Mouse (Mus musculus) hindbrain, postnatal 0 days (tissue): ENCODE data around the gene Slc5a6. TPM values are rescaled to one million over a fixed set of nuclear protein-coding genes. Genes with fewer than 3 reads are reported as not detected.
"Not testable (repeated sequence)": the region's sequence is repeated elsewhere in the genome, so short reads cannot be mapped to it uniquely, and the experiment has no call there.

ENCODE experiments used
- ATAC-seq: fragments of 200-750 bp; cut with Nextera tagmentation; 2 replicates; pipeline ENCODE4 v1.8.0; 2017; ENCODE audit warnings: mild to moderate bottlenecking, moderate TSS enrichment, moderate library complexity
- DNase-seq: peaks from one replicate; pipeline ENCODE4 v3.0.0-alpha.2; 2015; ENCODE audit warnings: low spot score
- H3K27ac ChIP-seq: fragments of 300-500 bp; sonication (generic); 2 replicates; pipeline ENCODE4 v1.5.1; 2014; ENCODE audit warnings: mild to moderate bottlenecking
- H3K27me3 ChIP-seq: fragments of 300-500 bp; sonication (generic); 2 replicates; pipeline ENCODE4 v1.6.1; 2014; ENCODE audit warnings: low read length, mixed read lengths; ENCODE audit not compliant: insufficient read depth
- H3K36me3 ChIP-seq: fragments of 300-500 bp; sonication (generic); 2 replicates; pipeline ENCODE4 v1.6.1; 2014; ENCODE audit warnings: low read length, mixed read lengths; ENCODE audit not compliant: insufficient read depth
- H3K4me1 ChIP-seq: fragments of 300-500 bp; sonication (generic); 2 replicates; pipeline ENCODE4 v1.6.1; 2014; ENCODE audit warnings: antibody characterized with exemption, low read length, mixed read lengths; ENCODE audit not compliant: insufficient read depth
- H3K4me2 ChIP-seq: fragments of 300-500 bp; sonication (generic); 2 replicates; pipeline ENCODE4 v1.6.1; 2014; ENCODE audit warnings: low read depth, mild to moderate bottlenecking, low read length, moderate library complexity, mixed read lengths
- H3K4me3 ChIP-seq: fragments of 300-500 bp; sonication (generic); 2 replicates; pipeline ENCODE4 v1.5.1; 2014; ENCODE audit warnings: low read length
- H3K9ac ChIP-seq: fragments of 300-500 bp; sonication (generic); replicated peaks from 2 replicates; pipeline ENCODE4 v1.6.1; 2014; ENCODE audit warnings: mild to moderate bottlenecking, low read length, moderate library complexity, mixed read lengths
- H3K9me3 ChIP-seq: fragments of 300-500 bp; sonication (generic); 2 replicates; pipeline ENCODE4 v1.6.1; 2016; ENCODE audit warnings: low read length, mixed read lengths
- CTCF ChIP-seq: IDR thresholded peaks from 2 replicates; pipeline ENCODE4 v1.5.1; 2016; ENCODE audit warnings: antibody characterized with exemption, control low read depth, low read depth
- WGBS: fragments of 180-500 bp; shearing (Covaris S2); extraction: QIAGEN DNeasy Blood & Tissue Kit; methylation state at CpG from one replicate; pipeline ENCODE4 v1.1.7; 2014; 5-methylcytosine and 5-hydroxymethylcytosine counted together
- polyA plus RNA-seq: library from polyadenylated mRNA; unstranded; fragments of >200 nt; fragmentation: Nextera tagmentation; extraction: Ambion mirVana; gene quantifications from 2 replicates; pipeline ENCODE4 v1.2.1, GENCODE M21; 2015
- total RNA-seq: library from RNA; depleted of rRNA; stranded (reverse); fragments of >200 nt; gene quantifications from 2 replicates; pipeline ENCODE4 v1.2.3, GENCODE M21; 2014

Slc5a6 gene
- total and polyA plus RNA-seq, 2 experiments from 2014 or later = 33.7 to 46.7 TPM

- WGBS = 97% methylated on average over 3 of the region's 3 CpGs
- no peak for TF ChIP-seq CTCF
- H3K36me3 ChIP-seq = peaks cover 77% of the 10 kb centered on the region
These were observed 21.1 kb upstream of the Slc5a6 start for GRCm38 (mm10) chr5:31069810-31070209.

GRCm38 (mm10) chr5:31055216-31056140 is 6.8 kb upstream of the Slc5a6 start:
- H3K4me1 ChIP-seq = peaks cover 9% of the 10 kb centered on the region; the same call in 1 of the 2 replicates
- no peak for TF ChIP-seq CTCF
- H3K27ac ChIP-seq = peak overlapping the region; percentile 64; the same call in 1 of the 2 replicates
- peak overlapping the region; percentile 65 for H3K9ac ChIP-seq
- H3K4me3 ChIP-seq = peak overlapping the region; percentile 62
- peak overlapping the region; percentile 97 for H3K4me2 ChIP-seq
- H3K27me3 ChIP-seq = no peaks in the 10 kb centered on the region
- ATAC-seq (no peak; the same call in 1 of the 2 replicates), DNase-seq (peak; percentile 12)
- H3K9me3 ChIP-seq = no peaks in the 10 kb centered on the region
- H3K36me3 ChIP-seq = peaks cover 15% of the 10 kb centered on the region; the same call in 1 of the 2 replicates
- 22% methylated on average over 19 of the region's 19 CpGs for WGBS

More at GRCm38 (mm10) chr5:31069810-31070209, 21.1 kb upstream of the Slc5a6 start:
- H3K27me3 ChIP-seq = no peaks in the 10 kb centered on the region
- no peak overlapping the region for H3K9ac ChIP-seq
- ATAC-seq = no peak
- no peak overlapping the region for H3K4me2 ChIP-seq
- no peak for DNase-seq
- no peaks in the 10 kb centered on the region for H3K4me1 ChIP-seq
- no peak overlapping the region for H3K27ac ChIP-seq
- H3K9me3 ChIP-seq = no peaks in the 10 kb centered on the region
- H3K4me3 ChIP-seq = no peak overlapping the region

- no peak for TF ChIP-seq CTCF
- Histone ChIP-seq H3K9ac (peak within 1 kb of the TSS; percentile 65), H3K27ac (peak within 1 kb of the TSS; percentile 64)
These were observed 5.8 kb upstream of the Slc5a6 start, which contains the start of gene Cad for GRCm38 (mm10) chr5:31054261-31055215. Cad (plus strand) TSS chr5:31054780.

GRCm38 (mm10) chr5:31053728-31054127 is 5.0 kb upstream of the Slc5a6 start:
- not testable (repeated sequence) for DNase-seq, ATAC-seq, H3K9me3 ChIP-seq, H3K27me3 ChIP-seq, H3K36me3 ChIP-seq, H3K4me1 ChIP-seq
- 42% methylated on average over 4 of the region's 4 CpGs for WGBS
- Histone ChIP-seq H3K4me3 (peak overlapping the region; percentile 62), H3K4me2 (peak overlapping the region; percentile 97), H3K27ac (peak overlapping the region; percentile 64), H3K9ac (peak overlapping the region; percentile 65; the same call in 1 of the 2 replicates)

More at GRCm38 (mm10) chr5:31054261-31055215, 5.8 kb upstream of the Slc5a6 start, which contains the start of gene Cad:
- ATAC-seq = peak; percentile 99
- WGBS = 2% methylated on average over 64 of the region's 64 CpGs
- Histone ChIP-seq H3K27me3 (no peaks in the 10 kb centered on the region), H3K4me2 (peak within 1 kb of the TSS; percentile 97), H3K36me3 (peaks cover 7% of the 10 kb centered on the region; the same call in 1 of the 2 replicates), H3K4me1 (peaks cover 9% of the 10 kb centered on the region; the same call in 1 of the 2 replicates), H3K9me3 (no peaks in the 10 kb centered on the region), H3K4me3 (peak within 1 kb of the TSS; percentile 62)
- peak; percentile 96 for DNase-seq

GRCm38 (mm10) chr5:31050427-31050826 is 1.7 kb upstream of the Slc5a6 start:
- Histone ChIP-seq H3K27me3 (no peaks in the 10 kb centered on the region), H3K4me2 (no peak overlapping the region), H3K4me1 (peaks cover 8% of the 10 kb centered on the region; the same call in 1 of the 2 replicates), H3K27ac (no peak overlapping the region), H3K36me3 (no peaks in the 10 kb centered on the region), H3K4me3 (no peak overlapping the region), H3K9ac (no peak overlapping the region), H3K9me3 (no peaks in the 10 kb centered on the region)
- ATAC-seq (no peak), DNase-seq (no peak)
- TF ChIP-seq CTCF = no peak
